Mouse (Mus musculus): ENCODE results near the gene Elf1. TPM values are rescaled to one million over a fixed set of nuclear protein-coding genes. Genes with fewer than 3 reads are reported as not detected.
A peak's percentile ranks its signal among the peaks of the same experiment; 100 is the strongest.
"Not testable (repeated sequence)": the region's sequence is repeated elsewhere in the genome, so short reads cannot be mapped to it uniquely, and the experiment has no call there.

Gene Elf1
- 3.9 and 5.2 TPM in 2 replicates for polyA plus RNA-seq (2016; fragmentation: Nextera tagmentation; extraction: Ambion mirVana)

- peaks cover 31% of the 10 kb centered on the region for H3K36me3 ChIP-seq
- H3K27me3 ChIP-seq (ENCODE audit: low read depth, poor library complexity, severe bottlenecking): peaks cover 6% of the 10 kb centered on the region; the same call in 1 of the 2 replicates
- peak; percentile 92 for DNase-seq (ENCODE audit: low spot score)
These were observed at the start of gene Elf1 for GRCm38 (mm10) chr14:79480624-79481338. TSS of gene Elf1 (plus strand) at chr14:79481194.

GRCm38 (mm10) chr14:79434068-79434467, 46.9 kb upstream of the Elf1 start:
- H3K27ac ChIP-seq (replicated peaks): no peak overlapping the region
- no peaks in the 10 kb centered on the region for H3K27me3 ChIP-seq (ENCODE audit: low read depth, poor library complexity, severe bottlenecking)
- no peak overlapping the region for H3K4me3 ChIP-seq
- DNase-seq (ENCODE audit: low spot score): no peak
- H3K36me3 ChIP-seq: 0 out of 2 replicates have a peak, but pooled peaks cover 8% of the 10 kb centered on the region
- no peaks in the 10 kb centered on the region for H3K4me1 ChIP-seq
- no peaks in the 10 kb centered on the region; the same call in 1 of the 2 replicates for H3K9me3 ChIP-seq (replicated peaks)
- 85% methylated on average over 1 of the region's 1 CpGs for WGBS

More at GRCm38 (mm10) chr14:79480624-79481338, at the start of gene Elf1:
- peak within 1 kb of the TSS; percentile 98 for H3K27ac ChIP-seq (replicated peaks)
- WGBS: under 1% methylated on average over 86 of the region's 96 CpGs
- no peaks in the 10 kb centered on the region for H3K9me3 ChIP-seq (replicated peaks)
- peak within 1 kb of the TSS; percentile 65 for H3K4me3 ChIP-seq
- H3K4me1 ChIP-seq: peaks cover 30% of the 10 kb centered on the region

- no peak overlapping the region for H3K27ac ChIP-seq (replicated peaks)
- no peaks in the 10 kb centered on the region for H3K27me3 ChIP-seq (ENCODE audit: low read depth, poor library complexity, severe bottlenecking)
- WGBS: 85% methylated on average over 2 of the region's 2 CpGs
- no peak overlapping the region for H3K4me3 ChIP-seq
- peaks cover 8% of the 10 kb centered on the region; the same call in 1 of the 2 replicates for H3K9me3 ChIP-seq (replicated peaks)
- no peak for DNase-seq (ENCODE audit: low spot score)
- H3K36me3 ChIP-seq: no peaks in the 10 kb centered on the region
- peaks cover 15% of the 10 kb centered on the region for H3K4me1 ChIP-seq
These were observed 40.3 kb upstream of the Elf1 start for GRCm38 (mm10) chr14:79440655-79441054.

- H3K27ac ChIP-seq (replicated peaks): no peak overlapping the region
- H3K27me3 ChIP-seq (ENCODE audit: low read depth, poor library complexity, severe bottlenecking): no peaks in the 10 kb centered on the region
- no peak for DNase-seq (ENCODE audit: low spot score)
- 90% methylated on average over 5 of the region's 5 CpGs for WGBS
- H3K9me3 ChIP-seq (replicated peaks): peaks cover 8% of the 10 kb centered on the region; the same call in 1 of the 2 replicates
- H3K4me3 ChIP-seq: no peak overlapping the region
- no peaks in the 10 kb centered on the region for H3K36me3 ChIP-seq
- H3K4me1 ChIP-seq: peaks cover 19% of the 10 kb centered on the region
These were observed 39.6 kb upstream of the Elf1 start for GRCm38 (mm10) chr14:79441441-79441840.

GRCm38 (mm10) chr14:79444601-79445000, 36.4 kb upstream of the Elf1 start:
- Histone ChIP-seq H3K4me1 (peaks cover 19% of the 10 kb centered on the region), H3K4me3 (peak overlapping the region; percentile 41; the same call in 1 of the 2 replicates)

GRCm38 (mm10) chr14:79445055-79445620, 35.9 kb upstream of the Elf1 start:
- peak; percentile 36 for DNase-seq (ENCODE audit: low spot score)
- Histone ChIP-seq H3K27ac (replicated peaks) (peak overlapping the region; percentile 66), H3K36me3 (no peaks in the 10 kb centered on the region), H3K9me3 (replicated peaks) (no peaks in the 10 kb centered on the region), H3K4me3 (peak overlapping the region; percentile 41), H3K4me1 (peaks cover 19% of the 10 kb centered on the region), H3K27me3 (ENCODE audit: low read depth, poor library complexity, severe bottlenecking) (no peaks in the 10 kb centered on the region)
- 40% methylated on average over 16 of the region's 16 CpGs for WGBS

More at GRCm38 (mm10) chr14:79444601-79445000, 36.4 kb upstream of the Elf1 start:
- peaks cover 3% of the 10 kb centered on the region; the same call in 1 of the 2 replicates for H3K9me3 ChIP-seq (replicated peaks)
- H3K36me3 ChIP-seq: no peaks in the 10 kb centered on the region
- WGBS: 87% methylated on average over 9 of the region's 9 CpGs
- DNase-seq (ENCODE audit: low spot score): no peak
- peak overlapping the region; percentile 66; the same call in 1 of the 2 replicates for H3K27ac ChIP-seq (replicated peaks)
- H3K27me3 ChIP-seq (ENCODE audit: low read depth, poor library complexity, severe bottlenecking): no peaks in the 10 kb centered on the region

- H3K4me3 ChIP-seq: peak within 1 kb of the TSS; percentile 63
- peak; percentile 87 for DNase-seq (ENCODE audit: low spot score)
- not testable (repeated sequence) for H3K27me3 ChIP-seq (ENCODE audit: low read depth, poor library complexity, severe bottlenecking); H3K36me3 ChIP-seq; H3K9me3 ChIP-seq (replicated peaks); H3K4me1 ChIP-seq
- H3K27ac ChIP-seq (replicated peaks): peak within 1 kb of the TSS; percentile 88
- 16% methylated on average over 40 of the region's 89 CpGs for WGBS
These were observed 29.1 kb upstream of the Elf1 start, which contains the start of gene Kbtbd6 for GRCm38 (mm10) chr14:79451681-79452590. TSS of gene Kbtbd6 (plus strand) at chr14:79451835.

GRCm38 (mm10) chr14:79452591-79452934, 28.4 kb upstream of the Elf1 start:
- not testable (repeated sequence) for H3K36me3 ChIP-seq; DNase-seq (ENCODE audit: low spot score); H3K27me3 ChIP-seq (ENCODE audit: low read depth, poor library complexity, severe bottlenecking); H3K4me1 ChIP-seq; H3K4me3 ChIP-seq; H3K9me3 ChIP-seq (replicated peaks); H3K27ac ChIP-seq (replicated peaks)
- WGBS: 94% methylated on average over 8 of the region's 10 CpGs

GRCm38 (mm10) chr14:79460401-79460800, 20.6 kb upstream of the Elf1 start:
- Histone ChIP-seq H3K27me3 (ENCODE audit: low read depth, poor library complexity, severe bottlenecking) (no peaks in the 10 kb centered on the region), H3K27ac (replicated peaks) (no peak overlapping the region), H3K4me1 (no peaks in the 10 kb centered on the region), H3K4me3 (no peak overlapping the region), H3K36me3 (peaks cover 55% of the 10 kb centered on the region), H3K9me3 (replicated peaks) (no peaks in the 10 kb centered on the region)
- no peak for DNase-seq (ENCODE audit: low spot score)
- 84% methylated on average over 1 of the region's 1 CpGs for WGBS

GRCm38 (mm10) chr14:79460988-79461387, 20.0 kb upstream of the Elf1 start:
- no peaks in the 10 kb centered on the region for H3K27me3 ChIP-seq (ENCODE audit: low read depth, poor library complexity, severe bottlenecking)
- WGBS: 91% methylated on average over 4 of the region's 4 CpGs
- no peak for DNase-seq (ENCODE audit: low spot score)
- no peaks in the 10 kb centered on the region for H3K9me3 ChIP-seq (replicated peaks)
- H3K27ac ChIP-seq (replicated peaks): no peak overlapping the region
- no peak overlapping the region for H3K4me3 ChIP-seq
- H3K4me1 ChIP-seq: no peaks in the 10 kb centered on the region
- peaks cover 61% of the 10 kb centered on the region for H3K36me3 ChIP-seq

- no peak for DNase-seq (ENCODE audit: low spot score)
- no peak overlapping the region for H3K4me3 ChIP-seq
- H3K4me1 ChIP-seq: no peaks in the 10 kb centered on the region
- WGBS: 92% methylated on average over 1 of the region's 1 CpGs
- H3K9me3 ChIP-seq (replicated peaks): no peaks in the 10 kb centered on the region
- no peak overlapping the region for H3K27ac ChIP-seq (replicated peaks)
- H3K27me3 ChIP-seq (ENCODE audit: low read depth, poor library complexity, severe bottlenecking): no peaks in the 10 kb centered on the region
- H3K36me3 ChIP-seq: peaks cover 97% of the 10 kb centered on the region
These were observed 15.4 kb upstream of the Elf1 start for GRCm38 (mm10) chr14:79465623-79466022.

- H3K9me3 ChIP-seq (replicated peaks): no peaks in the 10 kb centered on the region
- H3K27me3 ChIP-seq (ENCODE audit: low read depth, poor library complexity, severe bottlenecking): no peaks in the 10 kb centered on the region
- H3K4me1 ChIP-seq: no peaks in the 10 kb centered on the region
- peaks cover 97% of the 10 kb centered on the region for H3K36me3 ChIP-seq
- WGBS: 35% methylated on average over 3 of the region's 3 CpGs
- DNase-seq (ENCODE audit: low spot score): peak; percentile 24
- no peak overlapping the region for H3K4me3 ChIP-seq
- no peak overlapping the region for H3K27ac ChIP-seq (replicated peaks)
These were observed 13.4 kb upstream of the Elf1 start for GRCm38 (mm10) chr14:79467621-79468020.

Measured in midbrain, embryonic 10.5 days (tissue).